Mouse (Mus musculus): ENCODE data around the gene Ggact. TPM values are rescaled to one million over a fixed set of nuclear protein-coding genes. Genes with fewer than 3 reads are reported as not detected.

Ggact gene
- polyA plus RNA-seq, 1 experiment from 2014 or later: 16.1 TPM

GRCm38 (mm10) chr14:122887702-122888479, 25.7 kb downstream of the Ggact start:
- H3K4me2 ChIP-seq (ENCODE audit: low read depth, low read length): no peak overlapping the region
- H3K27me3 ChIP-seq (ENCODE audit: control insufficient read depth, insufficient read depth, low read length): no peaks in the 10 kb centered on the region
- H3K9ac ChIP-seq (ENCODE audit: low read length): no peak overlapping the region
- H3K9me3 ChIP-seq (replicated peaks; ENCODE audit: control insufficient read depth, low read length): no peaks in the 10 kb centered on the region
- H3K36me3 ChIP-seq (ENCODE audit: control insufficient read depth, insufficient read depth): peaks cover 3% of the 10 kb centered on the region; the same call in 1 of the 2 replicates
- H3K27ac ChIP-seq (ENCODE audit: low read length): peak overlapping the region; percentile 1; the same call in 1 of the 2 replicates
- peaks cover 15% of the 10 kb centered on the region for H3K4me1 ChIP-seq (ENCODE audit: control insufficient read depth, insufficient read depth, low read length)
- ATAC-seq (replicated peaks; ENCODE audit: extremely low read depth, insufficient read depth, low FRiP score): 0 out of 2 replicates have a peak, but pooled peaks have one; percentile 71
- no peak overlapping the region for H3K4me3 ChIP-seq (ENCODE audit: low read length)
- 55% methylated on average over 3 of the region's 3 CpGs for WGBS

- Histone ChIP-seq H3K36me3 (ENCODE audit: control insufficient read depth, insufficient read depth) (peaks cover 3% of the 10 kb centered on the region; the same call in 1 of the 2 replicates), H3K4me1 (ENCODE audit: control insufficient read depth, insufficient read depth, low read length) (peaks cover 15% of the 10 kb centered on the region), H3K4me3 (ENCODE audit: low read length) (no peak overlapping the region), H3K27ac (ENCODE audit: low read length) (no peak overlapping the region), H3K27me3 (ENCODE audit: control insufficient read depth, insufficient read depth, low read length) (no peaks in the 10 kb centered on the region), H3K9me3 (replicated peaks; ENCODE audit: control insufficient read depth, low read length) (no peaks in the 10 kb centered on the region), H3K9ac (ENCODE audit: low read length) (no peak overlapping the region), H3K4me2 (ENCODE audit: low read depth, low read length) (no peak overlapping the region)
- 85% methylated on average over 1 of the region's 1 CpGs for WGBS
- ATAC-seq (replicated peaks; ENCODE audit: extremely low read depth, insufficient read depth, low FRiP score): no peak
These were observed 26.3 kb downstream of the Ggact start for GRCm38 (mm10) chr14:122887278-122887677.

GRCm38 (mm10) chr14:122885893-122886292, 27.7 kb downstream of the Ggact start:
- H3K36me3 ChIP-seq (ENCODE audit: control insufficient read depth, insufficient read depth): no peaks in the 10 kb centered on the region
- H3K27me3 ChIP-seq (ENCODE audit: control insufficient read depth, insufficient read depth, low read length): no peaks in the 10 kb centered on the region
- peaks cover 15% of the 10 kb centered on the region for H3K4me1 ChIP-seq (ENCODE audit: control insufficient read depth, insufficient read depth, low read length)
- H3K9ac ChIP-seq (ENCODE audit: low read length): no peak overlapping the region
- no peaks in the 10 kb centered on the region for H3K9me3 ChIP-seq (replicated peaks; ENCODE audit: control insufficient read depth, low read length)
- no peak overlapping the region for H3K4me3 ChIP-seq (ENCODE audit: low read length)
- H3K27ac ChIP-seq (ENCODE audit: low read length): no peak overlapping the region
- ATAC-seq (replicated peaks; ENCODE audit: extremely low read depth, insufficient read depth, low FRiP score): no peak
- H3K4me2 ChIP-seq (ENCODE audit: low read depth, low read length): no peak overlapping the region
- WGBS: 83% methylated on average over 7 of the region's 7 CpGs

- Histone ChIP-seq H3K4me2 (ENCODE audit: low read depth, low read length) (no peak overlapping the region), H3K4me1 (ENCODE audit: control insufficient read depth, insufficient read depth, low read length) (peaks cover 15% of the 10 kb centered on the region), H3K27me3 (ENCODE audit: control insufficient read depth, insufficient read depth, low read length) (no peaks in the 10 kb centered on the region), H3K4me3 (ENCODE audit: low read length) (no peak overlapping the region), H3K9me3 (replicated peaks; ENCODE audit: control insufficient read depth, low read length) (no peaks in the 10 kb centered on the region), H3K36me3 (ENCODE audit: control insufficient read depth, insufficient read depth) (no peaks in the 10 kb centered on the region), H3K9ac (ENCODE audit: low read length) (no peak overlapping the region), H3K27ac (ENCODE audit: low read length) (no peak overlapping the region)
- no peak for ATAC-seq (replicated peaks; ENCODE audit: extremely low read depth, insufficient read depth, low FRiP score)
- WGBS: 62% methylated on average over 10 of the region's 10 CpGs
These were observed 29.6 kb downstream of the Ggact start for GRCm38 (mm10) chr14:122883821-122884584.

GRCm38 (mm10) chr14:122883410-122883806, 30.1 kb downstream of the Ggact start:
- H3K36me3 ChIP-seq (ENCODE audit: control insufficient read depth, insufficient read depth): no peaks in the 10 kb centered on the region
- WGBS: 84% methylated on average over 4 of the region's 4 CpGs
- no peak overlapping the region for H3K9ac ChIP-seq (ENCODE audit: low read length)
- H3K27ac ChIP-seq (ENCODE audit: low read length): no peak overlapping the region
- H3K27me3 ChIP-seq (ENCODE audit: control insufficient read depth, insufficient read depth, low read length): no peaks in the 10 kb centered on the region
- peaks cover 10% of the 10 kb centered on the region; the same call in 1 of the 2 replicates for H3K4me1 ChIP-seq (ENCODE audit: control insufficient read depth, insufficient read depth, low read length)
- no peak for ATAC-seq (replicated peaks; ENCODE audit: extremely low read depth, insufficient read depth, low FRiP score)
- no peak overlapping the region for H3K4me3 ChIP-seq (ENCODE audit: low read length)
- no peaks in the 10 kb centered on the region for H3K9me3 ChIP-seq (replicated peaks; ENCODE audit: control insufficient read depth, low read length)
- H3K4me2 ChIP-seq (ENCODE audit: low read depth, low read length): no peak overlapping the region

GRCm38 (mm10) chr14:122882795-122883409, 30.7 kb downstream of the Ggact start:
- no peaks in the 10 kb centered on the region for H3K9me3 ChIP-seq (replicated peaks; ENCODE audit: control insufficient read depth, low read length)
- no peaks in the 10 kb centered on the region for H3K27me3 ChIP-seq (ENCODE audit: control insufficient read depth, insufficient read depth, low read length)
- H3K4me2 ChIP-seq (ENCODE audit: low read depth, low read length): no peak overlapping the region
- no peak overlapping the region for H3K27ac ChIP-seq (ENCODE audit: low read length)
- ATAC-seq (replicated peaks; ENCODE audit: extremely low read depth, insufficient read depth, low FRiP score): no peak
- WGBS: 83% methylated on average over 7 of the region's 7 CpGs
- H3K4me1 ChIP-seq (ENCODE audit: control insufficient read depth, insufficient read depth, low read length): peaks cover 5% of the 10 kb centered on the region; the same call in 1 of the 2 replicates
- no peak overlapping the region for H3K9ac ChIP-seq (ENCODE audit: low read length)
- H3K36me3 ChIP-seq (ENCODE audit: control insufficient read depth, insufficient read depth): no peaks in the 10 kb centered on the region
- H3K4me3 ChIP-seq (ENCODE audit: low read length): no peak overlapping the region

- H3K4me2 ChIP-seq (ENCODE audit: low read depth, low read length): no peak overlapping the region
- H3K9ac ChIP-seq (ENCODE audit: low read length): no peak overlapping the region
- WGBS: 86% methylated on average over 9 of the region's 9 CpGs
- H3K27ac ChIP-seq (ENCODE audit: low read length): no peak overlapping the region
- H3K27me3 ChIP-seq (ENCODE audit: control insufficient read depth, insufficient read depth, low read length): no peaks in the 10 kb centered on the region
- H3K4me1 ChIP-seq (ENCODE audit: control insufficient read depth, insufficient read depth, low read length): no peaks in the 10 kb centered on the region
- no peaks in the 10 kb centered on the region for H3K9me3 ChIP-seq (replicated peaks; ENCODE audit: control insufficient read depth, low read length)
- H3K36me3 ChIP-seq (ENCODE audit: control insufficient read depth, insufficient read depth): no peaks in the 10 kb centered on the region
- no peak for ATAC-seq (replicated peaks; ENCODE audit: extremely low read depth, insufficient read depth, low FRiP score)
- no peak overlapping the region for H3K4me3 ChIP-seq (ENCODE audit: low read length)
These were observed 31.3 kb downstream of the Ggact start for GRCm38 (mm10) chr14:122882201-122882639.

GRCm38 (mm10) chr14:122881699-122882098, 31.9 kb downstream of the Ggact start:
- 56% methylated on average over 2 of the region's 2 CpGs for WGBS
- no peak overlapping the region for H3K27ac ChIP-seq (ENCODE audit: low read length)
- H3K9me3 ChIP-seq (replicated peaks; ENCODE audit: control insufficient read depth, low read length): no peaks in the 10 kb centered on the region
- ATAC-seq (replicated peaks; ENCODE audit: extremely low read depth, insufficient read depth, low FRiP score): no peak
- no peak overlapping the region for H3K4me2 ChIP-seq (ENCODE audit: low read depth, low read length)
- no peak overlapping the region for H3K4me3 ChIP-seq (ENCODE audit: low read length)
- no peaks in the 10 kb centered on the region for H3K4me1 ChIP-seq (ENCODE audit: control insufficient read depth, insufficient read depth, low read length)
- no peak overlapping the region for H3K9ac ChIP-seq (ENCODE audit: low read length)
- no peaks in the 10 kb centered on the region for H3K36me3 ChIP-seq (ENCODE audit: control insufficient read depth, insufficient read depth)
- no peaks in the 10 kb centered on the region for H3K27me3 ChIP-seq (ENCODE audit: control insufficient read depth, insufficient read depth, low read length)

Data from heart, embryonic 16.5 days (tissue).